Mouse (Mus musculus) olfactory bulb, adult 2 months (tissue): Measurements from ENCODE around the gene Pvr.

Source experiments
- CTCF ChIP-seq: fragments of 200-500 bp; IDR thresholded peaks from 2 replicates; pipeline ENCODE4 v1.5.1; 2012; ENCODE audit warnings: low read depth, mild to moderate bottlenecking, low read length, moderate library complexity; ENCODE audit not compliant: insufficient read depth
- POLR2A ChIP-seq: fragments of 200-500 bp; IDR thresholded peaks from 2 replicates; pipeline ENCODE4 v1.6.1; 2012; ENCODE audit warnings: mild to moderate bottlenecking, low read depth, low read length, moderate library complexity; ENCODE audit not compliant: insufficient read depth

GRCm38 (mm10) chr7:19944709-19945108, 23.7 kb upstream of the Pvr start:
- TF ChIP-seq CTCF (no peak), POLR2A (no peak)
